Mouse (Mus musculus) bone marrow, adult 2 months (tissue): ENCODE results near the gene Sbpl.

ENCODE experiments used
- CTCF ChIP-seq: fragments of 200-500 bp; IDR thresholded peaks from 2 replicates; pipeline ENCODE4 v1.5.1; 2011; ENCODE audit warnings: low read length, control low read depth; ENCODE audit not compliant: control insufficient read depth, insufficient read depth
- POLR2A ChIP-seq: fragments of 200-500 bp; IDR thresholded peaks from 2 replicates; pipeline ENCODE4 v1.6.1; 2011; ENCODE audit warnings: low read depth, mild to moderate bottlenecking, control low read depth, low read length, borderline replicate concordance; ENCODE audit not compliant: control insufficient read depth

DNA sequence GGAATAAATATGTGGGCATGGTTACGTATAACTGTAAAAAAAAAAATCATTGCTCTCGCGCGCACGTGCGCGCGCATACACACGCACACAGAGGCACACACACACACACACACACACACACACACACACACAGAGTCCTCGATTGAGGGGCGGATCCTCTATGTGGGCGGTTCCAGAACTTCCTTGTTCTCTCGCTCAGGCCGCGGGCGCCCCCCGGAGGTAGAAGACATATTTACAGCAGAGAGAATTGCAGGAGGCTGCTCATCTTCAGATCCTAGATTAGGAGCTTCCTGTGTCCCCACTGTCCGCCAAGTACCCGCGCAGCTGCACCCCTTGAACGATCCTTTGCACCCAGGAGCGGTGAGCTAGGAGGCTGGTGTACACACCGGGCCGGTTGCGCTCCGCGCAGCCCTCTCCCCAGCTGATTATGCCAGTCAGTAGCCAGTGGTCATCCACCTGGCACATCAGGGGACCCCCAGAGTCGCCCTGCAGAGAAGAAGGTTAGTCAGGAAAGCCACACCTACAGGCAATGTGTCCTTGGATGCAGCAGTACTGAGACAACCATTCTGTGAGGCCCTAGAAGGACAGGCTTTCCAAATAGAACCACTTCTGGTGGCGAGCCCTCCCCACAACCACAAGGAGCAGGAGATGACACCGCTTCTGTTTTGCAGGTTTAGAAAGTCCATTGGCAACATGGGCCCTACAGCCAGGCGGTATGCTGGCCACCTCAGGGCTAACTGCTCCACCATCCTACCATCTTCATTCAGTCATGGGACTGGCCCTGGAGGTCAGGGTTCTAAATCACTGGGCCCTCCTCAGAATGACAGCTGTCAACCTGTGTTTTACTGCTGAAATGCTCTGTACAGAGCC, 38.7 kb upstream of the Sbpl start:
- TF ChIP-seq CTCF = peak; percentile 51
- TF ChIP-seq POLR2A = no peak; the same call in 1 of the 2 replicates
